Mouse (Mus musculus) heart, postnatal 0 days (tissue): ENCODE data around the gene Rpl37. TPM values are rescaled to one million over a fixed set of nuclear protein-coding genes. Genes with fewer than 3 reads are reported as not detected.

Experiments
- ATAC-seq: fragments of 200-750 bp; cut with Nextera tagmentation; 2 replicates; pipeline ENCODE4 v1.8.0; 2017; ENCODE audit warnings: low read depth, moderate number of reproducible peaks, moderate library complexity; ENCODE audit not compliant: insufficient read depth
- DNase-seq: peaks from one replicate; pipeline ENCODE4 v3.0.0-alpha.2; 2016; ENCODE audit warnings: low spot score
- H3K27ac ChIP-seq: fragments of 300-500 bp; sonication (generic); 2 replicates; pipeline ENCODE4 v1.5.1; 2014; ENCODE audit warnings: low read depth, mild to moderate bottlenecking
- H3K27me3 ChIP-seq: fragments of 300-500 bp; sonication (generic); 2 replicates; pipeline ENCODE4 v1.6.1; 2014; ENCODE audit warnings: low read length, mixed read lengths; ENCODE audit not compliant: control insufficient read depth, insufficient read depth
- H3K36me3 ChIP-seq: fragments of 300-500 bp; sonication (generic); replicated peaks from 2 replicates; pipeline ENCODE4 v1.6.1; 2014; ENCODE audit warnings: low read length, mixed read lengths; ENCODE audit not compliant: control insufficient read depth, insufficient read depth
- H3K4me1 ChIP-seq: fragments of 300-500 bp; sonication (generic); 2 replicates; pipeline ENCODE4 v1.6.1; 2014; ENCODE audit warnings: antibody characterized with exemption; ENCODE audit not compliant: control insufficient read depth, insufficient read depth
- H3K4me2 ChIP-seq: fragments of 300-500 bp; sonication (generic); 2 replicates; pipeline ENCODE4 v1.6.1; 2014; ENCODE audit warnings: low read depth, mild to moderate bottlenecking, low read length, moderate library complexity
- H3K4me3 ChIP-seq: fragments of 300-500 bp; sonication (generic); 2 replicates; pipeline ENCODE4 v1.5.1; 2014; ENCODE audit warnings: low read depth, low read length
- H3K9ac ChIP-seq: fragments of 300-500 bp; sonication (generic); replicated peaks from 2 replicates; pipeline ENCODE4 v1.6.1; 2014; ENCODE audit warnings: low read depth, low read length, mixed read lengths
- H3K9me3 ChIP-seq: fragments of 300-500 bp; sonication (generic); replicated peaks from 2 replicates; pipeline ENCODE4 v1.6.1; 2016; ENCODE audit warnings: low read length; ENCODE audit not compliant: control insufficient read depth
- CTCF ChIP-seq: IDR thresholded peaks from 2 replicates; pipeline ENCODE4 v1.5.1; 2016; ENCODE audit warnings: antibody characterized with exemption, control low read depth, low read depth
- EP300 ChIP-seq: IDR thresholded peaks from 2 replicates; pipeline ENCODE4 v1.6.1; 2016; ENCODE audit warnings: antibody characterized with exemption, low read depth
- WGBS: fragments of 180-500 bp; shearing (Covaris S2); extraction: QIAGEN DNeasy Blood & Tissue Kit; methylation state at CpG from one replicate; pipeline ENCODE4 v1.1.7; 2014; 5-methylcytosine and 5-hydroxymethylcytosine counted together
- polyA plus RNA-seq: library from polyadenylated mRNA; unstranded; fragments of >200 nt; fragmentation: Nextera tagmentation; extraction: Ambion mirVana; gene quantifications from 2 replicates; pipeline ENCODE4 v1.2.1, GENCODE M21; 2015
- total RNA-seq: library from RNA; depleted of rRNA; stranded (reverse); fragments of >200 nt; gene quantifications from 2 replicates; pipeline ENCODE4 v1.2.3, GENCODE M21; 2014; ENCODE audit warnings: low replicate concordance

Rpl37 gene
- total and polyA plus RNA-seq, 2 experiments from 2014 or later: 164 to 374 TPM

DNA sequence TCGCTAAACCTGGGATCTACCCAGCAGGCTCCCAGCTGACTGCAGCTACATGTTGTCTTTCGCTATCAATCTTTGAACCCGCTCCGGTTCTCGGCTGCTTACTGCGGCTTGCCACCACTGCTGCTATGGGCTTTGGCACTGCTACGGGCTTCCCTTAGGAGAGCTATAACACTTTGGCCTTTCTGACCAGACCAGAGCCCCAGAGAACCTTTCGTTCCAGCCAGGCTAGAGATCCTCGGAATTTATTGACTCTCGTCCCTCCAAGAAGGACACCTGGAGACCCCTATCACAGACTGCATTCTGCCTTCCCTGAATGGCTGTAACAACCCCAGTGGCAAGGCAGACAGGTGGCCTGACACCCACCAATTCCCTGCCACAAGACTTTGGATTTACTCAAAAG lies 26.3 kb upstream of the Rpl37 start:
- Histone ChIP-seq H3K9ac (no peak overlapping the region), H3K27ac (no peak overlapping the region), H3K4me2 (no peak overlapping the region), H3K27me3 (no peaks in the 10 kb centered on the region), H3K4me1 (no peaks in the 10 kb centered on the region), H3K36me3 (no peaks in the 10 kb centered on the region), H3K4me3 (no peak overlapping the region), H3K9me3 (no peaks in the 10 kb centered on the region)
- TF ChIP-seq EP300 (no peak), CTCF (no peak)
- DNase-seq (no peak), ATAC-seq (no peak)
- WGBS: 89% methylated on average over 10 of the region's 10 CpGs

DNA sequence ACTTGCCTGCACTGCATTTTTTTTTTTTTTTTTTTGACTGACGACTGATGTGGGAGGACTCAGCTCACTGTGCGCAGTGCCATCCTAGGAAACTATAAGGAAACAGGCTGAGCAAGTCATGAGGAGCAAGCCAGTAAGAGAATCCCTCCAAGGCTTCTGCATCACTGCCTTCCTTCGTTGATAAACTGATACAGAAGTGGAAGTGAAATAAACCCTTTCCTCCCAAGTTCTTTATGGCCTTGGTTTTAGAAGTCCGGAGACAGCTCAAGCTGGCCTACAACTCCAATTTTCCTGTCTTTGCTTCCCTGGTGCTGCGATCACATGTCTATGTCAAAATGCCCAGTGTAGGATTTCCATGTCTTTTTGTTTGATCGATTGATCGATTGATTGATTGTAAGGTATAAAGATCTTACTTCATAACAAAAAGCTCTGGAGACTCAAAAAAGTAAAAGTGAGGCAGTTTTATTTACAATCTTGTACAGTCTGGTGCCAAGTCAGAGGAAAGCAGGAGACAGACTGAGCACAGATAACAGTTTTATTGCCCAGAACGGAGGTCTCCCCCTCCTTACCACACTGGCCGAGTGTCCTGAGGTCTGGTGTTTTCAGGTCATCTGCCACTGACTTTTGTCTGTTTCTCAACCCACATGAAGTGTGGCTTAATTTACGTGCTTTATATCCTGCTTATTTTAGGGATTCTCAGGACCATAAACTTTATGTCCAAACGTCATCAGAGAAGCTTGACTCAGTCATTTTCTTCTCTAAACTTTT lies 20.7 kb upstream of the Rpl37 start:
- 79% methylated on average over 11 of the region's 11 CpGs for WGBS
- Histone ChIP-seq H3K4me3 (no peak overlapping the region), H3K27ac (no peak overlapping the region), H3K9ac (no peak overlapping the region), H3K4me1 (no peaks in the 10 kb centered on the region), H3K36me3 (peaks cover 10% of the 10 kb centered on the region), H3K4me2 (no peak overlapping the region), H3K9me3 (no peaks in the 10 kb centered on the region), H3K27me3 (no peaks in the 10 kb centered on the region)
- DNase-seq (no peak), ATAC-seq (no peak)
- TF ChIP-seq CTCF (no peak), EP300 (no peak)

DNA sequence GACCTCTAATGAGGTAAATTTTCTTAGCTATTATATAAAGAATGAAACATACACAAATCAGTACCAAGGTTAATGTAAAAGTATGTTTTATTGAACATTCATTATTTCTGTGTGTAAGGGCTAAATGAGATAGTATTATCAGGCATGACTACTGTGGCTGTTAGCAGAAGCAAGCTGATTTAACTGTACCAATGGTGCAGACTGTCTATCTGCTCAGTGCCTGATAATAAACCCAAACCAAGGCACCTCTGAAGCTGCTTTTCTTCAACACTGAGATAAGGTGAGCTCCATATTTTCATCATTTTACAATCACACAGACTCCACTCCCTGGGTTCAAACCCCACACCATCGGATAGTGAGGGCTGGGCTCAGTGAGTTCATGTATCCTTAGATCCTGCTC lies 19.1 kb upstream of the Rpl37 start:
- no peak overlapping the region for H3K4me2 ChIP-seq
- H3K4me3 ChIP-seq: no peak overlapping the region
- H3K27ac ChIP-seq: no peak overlapping the region
- DNase-seq (no peak), ATAC-seq (no peak)
- TF ChIP-seq EP300 (no peak), CTCF (no peak)
- peaks cover 10% of the 10 kb centered on the region for H3K36me3 ChIP-seq
- H3K9ac ChIP-seq: no peak overlapping the region
- H3K27me3 ChIP-seq: no peaks in the 10 kb centered on the region
- no peaks in the 10 kb centered on the region for H3K4me1 ChIP-seq
- 78% methylated on average over 1 of the region's 1 CpGs for WGBS
- H3K9me3 ChIP-seq: no peaks in the 10 kb centered on the region

DNA sequence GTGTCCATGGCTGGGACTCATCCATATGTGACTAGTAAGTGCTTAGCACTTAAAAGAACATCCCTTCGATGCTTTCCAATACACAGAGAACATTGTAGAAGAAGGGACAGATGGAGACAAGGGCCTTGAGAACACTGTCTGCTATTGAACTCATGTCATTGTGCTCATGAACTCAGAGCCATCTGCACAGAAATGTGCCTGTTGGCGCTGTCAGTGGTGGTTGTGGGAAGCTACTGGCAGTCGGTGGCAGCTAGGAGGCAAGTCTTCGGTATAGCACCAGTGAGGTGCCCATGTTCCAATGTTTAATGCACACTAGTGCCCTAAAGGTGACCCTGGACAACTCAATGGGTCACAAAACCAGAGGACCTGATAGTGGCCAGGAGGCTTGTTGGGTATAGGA lies 14.1 kb upstream of the Rpl37 start:
- H3K4me1 ChIP-seq: no peaks in the 10 kb centered on the region; the same call in 1 of the 2 replicates
- H3K27me3 ChIP-seq: no peaks in the 10 kb centered on the region
- H3K27ac ChIP-seq: no peak overlapping the region
- TF ChIP-seq EP300: no peak
- TF ChIP-seq CTCF: no peak
- ATAC-seq: no peak
- no peak overlapping the region for H3K4me3 ChIP-seq
- no peak for DNase-seq
- H3K4me2 ChIP-seq: no peak overlapping the region
- peaks cover 13% of the 10 kb centered on the region for H3K36me3 ChIP-seq
- H3K9ac ChIP-seq: no peak overlapping the region
- WGBS: 93% methylated on average over 4 of the region's 4 CpGs
- H3K9me3 ChIP-seq: no peaks in the 10 kb centered on the region

DNA sequence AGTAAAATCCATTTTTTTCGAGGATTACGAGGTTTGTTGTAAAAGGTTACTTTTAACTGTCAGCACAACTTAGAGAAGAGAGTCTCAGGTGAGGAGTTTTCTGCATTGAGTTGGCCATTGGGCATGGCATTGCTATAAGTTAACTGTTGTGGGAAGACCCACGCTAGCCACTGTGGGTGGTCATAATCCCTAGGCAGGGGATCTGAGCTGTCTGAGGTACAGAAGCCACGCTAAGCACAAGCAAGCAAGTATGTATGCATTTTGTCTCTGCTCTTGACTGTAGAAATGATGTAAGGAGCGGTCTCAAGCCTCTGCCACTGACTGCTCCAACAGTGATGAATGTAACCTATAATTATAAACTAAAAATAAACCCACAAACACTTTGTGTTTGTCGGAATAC lies 10.6 kb upstream of the Rpl37 start:
- 80% methylated on average over 6 of the region's 6 CpGs for WGBS

DNA sequence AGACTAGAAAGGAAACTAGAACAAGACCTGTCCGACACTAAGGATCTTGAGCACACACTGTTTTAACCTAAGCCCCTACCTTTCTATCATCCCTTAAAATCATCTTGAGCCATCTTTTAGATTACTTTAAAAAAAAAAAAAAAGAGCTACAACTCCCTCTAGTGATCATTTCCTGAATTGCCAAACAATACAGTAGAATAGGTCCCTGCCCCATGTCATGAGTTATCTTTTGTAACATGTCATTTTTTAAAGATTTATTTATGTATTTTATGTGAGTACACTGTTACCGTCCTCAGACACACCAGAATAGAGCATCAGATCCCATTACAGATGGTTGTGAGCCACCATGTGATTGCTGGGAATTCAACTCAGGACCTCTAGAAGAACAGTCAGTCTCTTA lies 10.2 kb upstream of the Rpl37 start:
- no peak overlapping the region for H3K27ac ChIP-seq
- ATAC-seq (no peak), DNase-seq (no peak)
- WGBS: 44% methylated on average over 2 of the region's 2 CpGs
- peaks cover 3% of the 10 kb centered on the region; the same call in 1 of the 2 replicates for H3K36me3 ChIP-seq
- peak; percentile 43 for TF ChIP-seq CTCF
- no peak for TF ChIP-seq EP300
- H3K9ac ChIP-seq: no peak overlapping the region
- H3K4me2 ChIP-seq: no peak overlapping the region
- no peaks in the 10 kb centered on the region for H3K9me3 ChIP-seq
- H3K4me1 ChIP-seq: no peaks in the 10 kb centered on the region; the same call in 1 of the 2 replicates
- H3K4me3 ChIP-seq: no peak overlapping the region
- no peaks in the 10 kb centered on the region for H3K27me3 ChIP-seq

More for the DNA sequence above, 10.6 kb upstream of the Rpl37 start:
- Histone ChIP-seq H3K9ac (no peak overlapping the region), H3K27ac (no peak overlapping the region), H3K4me1 (no peaks in the 10 kb centered on the region; the same call in 1 of the 2 replicates), H3K27me3 (no peaks in the 10 kb centered on the region), H3K9me3 (no peaks in the 10 kb centered on the region), H3K4me2 (no peak overlapping the region), H3K4me3 (no peak overlapping the region), H3K36me3 (peaks cover 3% of the 10 kb centered on the region; the same call in 1 of the 2 replicates)
- DNase-seq (no peak), ATAC-seq (no peak)
- no peak for TF ChIP-seq CTCF
- no peak for TF ChIP-seq EP300
